Mouse (Mus musculus) monocyte, adult 2 months (primary cell): Measurements from ENCODE around the gene Lsm14b.

Source experiments
- DNase-seq, 2 experiments: peaks; one replicate each; pipeline ENCODE4 v3.0.0; 2022; ENCODE audit warnings: low spot score in 2 of 2, low read depth in 1 of 2

Lsm14b gene

GRCm38 (mm10) chr2:180024401-180025098 lies at the start of gene Lsm14b:
Gene Lsm14b (plus strand): TSS chr2:180024987.
- peak; percentile 96 to 97 for DNase-seq

GRCm38 (mm10) chr2:179975851-179976250 lies 48.9 kb upstream of the Lsm14b start:
- no peak for DNase-seq

- DNase-seq = no peak
Measured at GRCm38 (mm10) chr2:179976295-179976627, 48.5 kb upstream of the Lsm14b start.

GRCm38 (mm10) chr2:179976628-179977343 lies 48.0 kb upstream of the Lsm14b start, which contains the start of gene Taf4:
Gene Taf4 (minus strand): TSS chr2:179976646.
- peak; percentile 47 to 77 for DNase-seq

GRCm38 (mm10) chr2:179977344-179978025 lies 47.3 kb upstream of the Lsm14b start:
- no peak for DNase-seq

GRCm38 (mm10) chr2:179978250-179978649 lies 46.5 kb upstream of the Lsm14b start:
- no peak for DNase-seq

- no peak for DNase-seq
Measured at GRCm38 (mm10) chr2:179979836-179980235, 45.0 kb upstream of the Lsm14b start.

GRCm38 (mm10) chr2:179980616-179981015 lies 44.2 kb upstream of the Lsm14b start:
- DNase-seq = no peak

- no peak for DNase-seq
Measured at GRCm38 (mm10) chr2:179982715-179983114, 42.1 kb upstream of the Lsm14b start.

GRCm38 (mm10) chr2:179984830-179985229 lies 40.0 kb upstream of the Lsm14b start:
- no peak for DNase-seq

GRCm38 (mm10) chr2:179985695-179986094 lies 39.1 kb upstream of the Lsm14b start:
- DNase-seq = no peak

- no peak for DNase-seq
Measured at GRCm38 (mm10) chr2:179986437-179987022, 38.3 kb upstream of the Lsm14b start.

GRCm38 (mm10) chr2:179989098-179989497 lies 35.7 kb upstream of the Lsm14b start:
- DNase-seq = no peak

- no peak for DNase-seq
Measured at GRCm38 (mm10) chr2:179993071-179993470, 31.7 kb upstream of the Lsm14b start.

GRCm38 (mm10) chr2:179998431-179998830 lies 26.4 kb upstream of the Lsm14b start:
- no peak for DNase-seq

GRCm38 (mm10) chr2:180001635-180002034 lies 23.2 kb upstream of the Lsm14b start:
- no peak for DNase-seq

GRCm38 (mm10) chr2:180005656-180006351 lies 19.0 kb upstream of the Lsm14b start:
- no peak for DNase-seq

- no peak for DNase-seq
Measured at GRCm38 (mm10) chr2:180006352-180007017, 18.3 kb upstream of the Lsm14b start.

GRCm38 (mm10) chr2:180010686-180011085 lies 14.1 kb upstream of the Lsm14b start:
- no peak for DNase-seq

- no peak for DNase-seq
Measured at GRCm38 (mm10) chr2:180011370-180011769, 13.4 kb upstream of the Lsm14b start.

- DNase-seq = no peak
Measured at GRCm38 (mm10) chr2:180013686-180014085, 11.1 kb upstream of the Lsm14b start.
